Mouse (Mus musculus) liver, adult 2 months (tissue): ENCODE measurements around the gene Nrm. TPM values are rescaled to one million over a fixed set of nuclear protein-coding genes. Genes with fewer than 3 reads are reported as not detected.

Experiments used
- DNase-seq: peaks from one replicate; pipeline ENCODE4 v3.0.0-alpha.2; 2011; ENCODE audit warnings: low read depth, low spot score; ENCODE audit errors: extremely low read depth
- H3K27ac ChIP-seq: fragments of 200-500 bp; replicated peaks from 2 replicates; pipeline ENCODE4 v1.5.1; 2012; ENCODE audit warnings: low read depth, mild to moderate bottlenecking, control low read depth, inconsistent platforms, low read length; ENCODE audit not compliant: insufficient read depth
- H3K27me3 ChIP-seq: fragments of 200-500 bp; 2 replicates; pipeline ENCODE4 v1.6.1; 2012; ENCODE audit warnings: mild to moderate bottlenecking, moderate library complexity, low read length, inconsistent platforms; ENCODE audit not compliant: control insufficient read depth, insufficient read depth
- H3K36me3 ChIP-seq: fragments of 200-500 bp; 2 replicates; pipeline ENCODE4 v1.6.1; 2012; ENCODE audit warnings: low read length, inconsistent platforms; ENCODE audit not compliant: control insufficient read depth, insufficient read depth
- H3K4me1 ChIP-seq: fragments of 200-500 bp; 2 replicates; pipeline ENCODE4 v1.6.1; 2011; ENCODE audit warnings: low read length; ENCODE audit not compliant: control insufficient read depth, insufficient read depth
- H3K4me3 ChIP-seq: fragments of 200-500 bp; 2 replicates; pipeline ENCODE4 v1.5.1; 2011; ENCODE audit warnings: low read depth, mild to moderate bottlenecking, control low read depth, low read length, moderate library complexity; ENCODE audit not compliant: insufficient read depth
- H3K79me2 ChIP-seq: fragments of 200-500 bp; 2 replicates; pipeline ENCODE4 v1.6.1; 2012; ENCODE audit warnings: inconsistent platforms, mild to moderate bottlenecking, low read length, moderate library complexity; ENCODE audit not compliant: control insufficient read depth, insufficient read depth
- H3K9ac ChIP-seq: fragments of 200-500 bp; 2 replicates; pipeline ENCODE4 v1.6.1; 2012; ENCODE audit warnings: low read depth, mild to moderate bottlenecking, control low read depth, inconsistent platforms, low read length
- CTCF ChIP-seq: fragments of 200-500 bp; IDR thresholded peaks from 2 replicates; pipeline ENCODE4 v1.5.1; 2011; ENCODE audit warnings: low read depth, low read length, control low read depth
- POLR2A ChIP-seq: fragments of 200-500 bp; IDR thresholded peaks from 2 replicates; pipeline ENCODE4 v1.6.1; 2011; ENCODE audit warnings: low read length, control low read depth; ENCODE audit not compliant: insufficient read depth; ENCODE audit errors: extremely low read depth
- WGBS: fragments of 180-500 bp; shearing (Covaris S2); methylation state at CpG from one replicate; pipeline ENCODE4 v1.1.7; 2018; 5-methylcytosine and 5-hydroxymethylcytosine counted together
- polyA plus RNA-seq: library from polyadenylated mRNA; depleted of rRNA; stranded (reverse); fragments of >200 nt; gene quantifications from 2 replicates; pipeline ENCODE4 v1.2.3, GENCODE M21; 2012
- total RNA-seq: library from RNA; depleted of rRNA; stranded (reverse); fragments of >200 nt; gene quantifications from 2 replicates; pipeline ENCODE4 v1.2.3, GENCODE M21; 2014

Nrm gene
- total and polyA plus RNA-seq, 2 experiments, result 0.18 to 2.4 TPM

GRCm38 (mm10) chr17:35832400-35833238, 28.5 kb upstream of the Nrm start:
- Histone ChIP-seq H3K79me2 (no peaks in the 10 kb centered on the region), H3K4me1 (peaks cover 17% of the 10 kb centered on the region), H3K27ac (no peak overlapping the region), H3K4me3 (no peak overlapping the region), H3K9ac (no peak overlapping the region), H3K36me3 (no peaks in the 10 kb centered on the region; the same call in 1 of the 2 replicates), H3K27me3 (no peaks in the 10 kb centered on the region)
- WGBS, result 86% methylated on average over 8 of the region's 8 CpGs
- TF ChIP-seq CTCF (no peak), POLR2A (no peak)
- no peak for DNase-seq

DNA sequence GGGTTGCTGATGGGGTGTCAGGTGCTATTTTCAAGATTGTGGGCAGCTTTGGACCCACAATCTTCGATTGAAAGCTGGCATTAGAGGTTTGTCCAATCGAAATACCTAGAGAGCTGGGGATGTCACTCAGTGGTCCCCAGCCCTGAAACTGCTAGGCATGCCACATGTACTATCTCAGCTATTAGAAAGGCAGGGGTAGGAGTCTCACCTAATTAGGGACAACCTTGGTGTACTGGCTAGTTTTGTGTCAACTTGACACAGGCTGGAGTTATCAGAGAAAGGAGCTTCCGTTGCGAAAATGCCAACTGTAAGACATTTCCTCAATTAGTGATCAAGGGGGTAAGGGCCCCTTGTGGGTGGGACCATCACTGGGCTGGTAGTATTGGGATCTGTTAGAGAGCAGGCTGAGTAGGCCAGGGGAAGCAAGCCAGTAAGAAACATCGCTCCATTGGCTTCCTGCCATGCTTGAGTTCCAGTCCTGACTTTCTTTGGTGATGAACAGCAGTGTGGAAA, 27.8 kb upstream of the Nrm start:
- peaks cover 17% of the 10 kb centered on the region for H3K4me1 ChIP-seq
- DNase-seq, result no peak
- TF ChIP-seq POLR2A (no peak), CTCF (no peak)
- H3K79me2 ChIP-seq, result no peaks in the 10 kb centered on the region
- H3K4me3 ChIP-seq, result no peak overlapping the region
- no peak overlapping the region for H3K9ac ChIP-seq
- WGBS, result 63% methylated on average over 5 of the region's 5 CpGs
- H3K27me3 ChIP-seq, result no peaks in the 10 kb centered on the region
- H3K36me3 ChIP-seq, result no peaks in the 10 kb centered on the region; the same call in 1 of the 2 replicates
- no peak overlapping the region for H3K27ac ChIP-seq

DNA sequence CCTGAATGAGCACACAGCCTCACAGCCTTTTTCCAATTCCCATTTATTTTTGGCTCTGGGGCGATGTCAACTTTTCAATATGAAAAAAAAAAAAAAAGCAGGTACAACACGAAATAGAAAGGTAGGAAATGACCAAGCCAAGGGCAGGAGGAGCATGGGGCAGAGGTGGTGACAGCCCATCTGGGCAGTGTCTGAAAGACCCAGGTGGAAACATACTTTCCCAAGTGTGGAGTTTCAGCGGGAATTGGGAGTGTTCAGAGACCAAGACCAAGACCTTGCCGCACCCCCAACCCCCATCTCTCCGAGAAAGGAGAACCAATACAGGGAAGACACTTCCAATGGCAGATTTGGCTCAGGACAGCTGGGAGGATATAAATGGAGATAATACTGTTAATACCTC, 27.2 kb upstream of the Nrm start:
- TF ChIP-seq POLR2A (no peak), CTCF (no peak)

GRCm38 (mm10) chr17:35834696-35835422, 26.3 kb upstream of the Nrm start:
- DNase-seq, result peak; percentile 83
- Histone ChIP-seq H3K79me2 (no peaks in the 10 kb centered on the region), H3K4me1 (peaks cover 17% of the 10 kb centered on the region), H3K9ac (no peak overlapping the region; the same call in 1 of the 2 replicates), H3K27me3 (no peaks in the 10 kb centered on the region), H3K4me3 (no peak overlapping the region), H3K27ac (peak overlapping the region; percentile 19; the same call in 1 of the 2 replicates), H3K36me3 (no peaks in the 10 kb centered on the region; the same call in 1 of the 2 replicates)
- WGBS, result 63% methylated on average over 26 of the region's 26 CpGs
- TF ChIP-seq CTCF, result no peak
- TF ChIP-seq POLR2A, result no peak

More for the DNA sequence above, 27.2 kb upstream of the Nrm start:
- 77% methylated on average over 5 of the region's 5 CpGs for WGBS
- Histone ChIP-seq H3K36me3 (no peaks in the 10 kb centered on the region; the same call in 1 of the 2 replicates), H3K27me3 (no peaks in the 10 kb centered on the region), H3K4me3 (no peak overlapping the region), H3K79me2 (no peaks in the 10 kb centered on the region), H3K27ac (no peak overlapping the region), H3K4me1 (peaks cover 17% of the 10 kb centered on the region), H3K9ac (no peak overlapping the region)
- DNase-seq, result no peak

- Histone ChIP-seq H3K4me3 (no peak overlapping the region), H3K36me3 (no peaks in the 10 kb centered on the region; the same call in 1 of the 2 replicates), H3K27me3 (no peaks in the 10 kb centered on the region), H3K9ac (no peak overlapping the region), H3K4me1 (peaks cover 17% of the 10 kb centered on the region), H3K79me2 (no peaks in the 10 kb centered on the region), H3K27ac (no peak overlapping the region)
- 77% methylated on average over 26 of the region's 26 CpGs for WGBS
- DNase-seq, result no peak
- TF ChIP-seq CTCF (no peak), POLR2A (no peak)
Measured at GRCm38 (mm10) chr17:35835424-35836140, 25.5 kb upstream of the Nrm start.
